Mouse (Mus musculus) stomach, embryonic 15.5 days (tissue): ENCODE results near the gene Ank3. TPM values are rescaled to one million over a fixed set of nuclear protein-coding genes. Genes with fewer than 3 reads are reported as not detected.

Experiments used
- ATAC-seq: fragments of 200-750 bp; cut with Nextera tagmentation; 2 replicates; pipeline ENCODE4 v1.8.0; 2017; ENCODE audit warnings: low read depth, moderate number of reproducible peaks, moderate TSS enrichment; ENCODE audit not compliant: insufficient read depth, low FRiP score
- H3K27ac ChIP-seq: fragments of 300-500 bp; sonication (generic); 2 replicates; pipeline ENCODE4 v1.5.1; 2015; ENCODE audit warnings: mild to moderate bottlenecking, inconsistent platforms
- H3K27me3 ChIP-seq: fragments of 300-500 bp; sonication (generic); replicated peaks from 2 replicates; pipeline ENCODE4 v1.6.1; 2015; ENCODE audit warnings: inconsistent platforms
- H3K36me3 ChIP-seq: fragments of 300-500 bp; sonication (generic); 2 replicates; pipeline ENCODE4 v1.6.1; 2015; ENCODE audit warnings: inconsistent platforms
- H3K4me1 ChIP-seq: fragments of 300-500 bp; sonication (generic); 2 replicates; pipeline ENCODE4 v1.6.1; 2015; ENCODE audit warnings: inconsistent platforms
- H3K4me2 ChIP-seq: fragments of 300-500 bp; sonication (generic); 2 replicates; pipeline ENCODE4 v1.6.1; 2015; ENCODE audit warnings: mild to moderate bottlenecking, inconsistent platforms
- H3K4me3 ChIP-seq: fragments of 300-500 bp; sonication (generic); replicated peaks from 2 replicates; pipeline ENCODE4 v1.5.1; 2015; ENCODE audit warnings: inconsistent platforms
- H3K9ac ChIP-seq: fragments of 300-500 bp; sonication (generic); 2 replicates; pipeline ENCODE4 v1.6.1; 2015; ENCODE audit warnings: inconsistent platforms
- H3K9me3 ChIP-seq: fragments of 300-500 bp; sonication (generic); 2 replicates; pipeline ENCODE4 v1.6.1; 2016; ENCODE audit warnings: inconsistent platforms
- WGBS: fragments of 180-500 bp; shearing (Covaris S2); methylation state at CpG from one replicate; pipeline ENCODE4 v1.1.7; 2015; 5-methylcytosine and 5-hydroxymethylcytosine counted together
- polyA plus RNA-seq: library from polyadenylated mRNA; unstranded; fragments of >200 nt; fragmentation: Nextera tagmentation; extraction: Ambion mirVana; gene quantifications from 2 replicates; pipeline ENCODE4 v1.2.1, GENCODE M21; 2015

The Ank3 gene
- polyA plus RNA-seq, 1 experiment from 2014 or later = 33.0 TPM

GRCm38 (mm10) chr10:69577729-69578061 lies 179.1 kb downstream of the Ank3 start:
- no peak overlapping the region for H3K9ac ChIP-seq
- 72% methylated on average over 7 of the region's 7 CpGs for WGBS
- H3K9me3 ChIP-seq = no peaks in the 10 kb centered on the region
- H3K27ac ChIP-seq = no peak overlapping the region
- H3K27me3 ChIP-seq = no peaks in the 10 kb centered on the region
- H3K4me3 ChIP-seq = no peak overlapping the region
- H3K4me2 ChIP-seq = no peak overlapping the region
- no peak for ATAC-seq
- 0 out of 2 replicates have a peak, but pooled peaks cover under 1% of the 10 kb centered on the region for H3K4me1 ChIP-seq
- no peaks in the 10 kb centered on the region for H3K36me3 ChIP-seq

- Histone ChIP-seq H3K27ac (no peak overlapping the region), H3K9ac (no peak overlapping the region), H3K36me3 (no peaks in the 10 kb centered on the region), H3K27me3 (no peaks in the 10 kb centered on the region), H3K9me3 (no peaks in the 10 kb centered on the region), H3K4me1 (peaks cover 8% of the 10 kb centered on the region), H3K4me2 (no peak overlapping the region), H3K4me3 (no peak overlapping the region)
- 65% methylated on average over 12 of the region's 12 CpGs for WGBS
- no peak for ATAC-seq
Measured at GRCm38 (mm10) chr10:69579585-69579984, 181.0 kb downstream of the Ank3 start.

GRCm38 (mm10) chr10:69581525-69581924 lies 183.0 kb downstream of the Ank3 start:
- H3K27me3 ChIP-seq = no peaks in the 10 kb centered on the region
- H3K36me3 ChIP-seq = no peaks in the 10 kb centered on the region
- H3K4me1 ChIP-seq = peaks cover 8% of the 10 kb centered on the region
- H3K27ac ChIP-seq = no peak overlapping the region
- no peak overlapping the region for H3K4me3 ChIP-seq
- H3K9ac ChIP-seq = no peak overlapping the region
- H3K4me2 ChIP-seq = no peak overlapping the region
- no peaks in the 10 kb centered on the region for H3K9me3 ChIP-seq
- 89% methylated on average over 2 of the region's 2 CpGs for WGBS
- no peak for ATAC-seq

GRCm38 (mm10) chr10:69583874-69584481 lies 185.4 kb downstream of the Ank3 start:
- Histone ChIP-seq H3K9ac (no peak overlapping the region), H3K4me2 (no peak overlapping the region), H3K27ac (peak overlapping the region; percentile 23), H3K4me1 (peaks cover 8% of the 10 kb centered on the region), H3K9me3 (no peaks in the 10 kb centered on the region), H3K36me3 (no peaks in the 10 kb centered on the region), H3K4me3 (no peak overlapping the region), H3K27me3 (no peaks in the 10 kb centered on the region)
- WGBS = 22% methylated on average over 11 of the region's 11 CpGs
- ATAC-seq = peak; percentile 65; the same call in 1 of the 2 replicates

- Histone ChIP-seq H3K27me3 (no peaks in the 10 kb centered on the region), H3K36me3 (no peaks in the 10 kb centered on the region), H3K27ac (no peak overlapping the region), H3K4me3 (no peak overlapping the region), H3K4me1 (peaks cover 8% of the 10 kb centered on the region), H3K4me2 (no peak overlapping the region), H3K9me3 (no peaks in the 10 kb centered on the region), H3K9ac (no peak overlapping the region)
- WGBS = 64% methylated on average over 5 of the region's 5 CpGs
- ATAC-seq = no peak
Measured at GRCm38 (mm10) chr10:69584566-69584965, 186.0 kb downstream of the Ank3 start.

GRCm38 (mm10) chr10:69585271-69585670 lies 186.7 kb downstream of the Ank3 start:
- H3K4me2 ChIP-seq = no peak overlapping the region
- H3K27me3 ChIP-seq = no peaks in the 10 kb centered on the region
- H3K4me1 ChIP-seq = peaks cover 8% of the 10 kb centered on the region
- H3K9ac ChIP-seq = no peak overlapping the region
- H3K4me3 ChIP-seq = no peak overlapping the region
- ATAC-seq = no peak
- H3K27ac ChIP-seq = no peak overlapping the region
- WGBS = 81% methylated on average over 3 of the region's 3 CpGs
- no peaks in the 10 kb centered on the region for H3K36me3 ChIP-seq
- no peaks in the 10 kb centered on the region for H3K9me3 ChIP-seq

GRCm38 (mm10) chr10:69594186-69595131 lies 195.9 kb downstream of the Ank3 start:
- Histone ChIP-seq H3K9me3 (no peaks in the 10 kb centered on the region), H3K4me2 (no peak overlapping the region), H3K36me3 (no peaks in the 10 kb centered on the region), H3K27ac (no peak overlapping the region), H3K4me3 (no peak overlapping the region), H3K9ac (no peak overlapping the region), H3K4me1 (peaks cover 3% of the 10 kb centered on the region; the same call in 1 of the 2 replicates), H3K27me3 (no peaks in the 10 kb centered on the region)
- ATAC-seq = no peak; the same call in 1 of the 2 replicates
- WGBS = 44% methylated on average over 15 of the region's 15 CpGs

GRCm38 (mm10) chr10:69595487-69595886 lies 196.9 kb downstream of the Ank3 start:
- 88% methylated on average over 5 of the region's 5 CpGs for WGBS
- ATAC-seq = no peak
- no peak overlapping the region for H3K4me2 ChIP-seq
- H3K9ac ChIP-seq = no peak overlapping the region
- H3K9me3 ChIP-seq = no peaks in the 10 kb centered on the region
- H3K4me1 ChIP-seq = peaks cover 3% of the 10 kb centered on the region; the same call in 1 of the 2 replicates
- H3K36me3 ChIP-seq = no peaks in the 10 kb centered on the region
- H3K27me3 ChIP-seq = no peaks in the 10 kb centered on the region
- no peak overlapping the region for H3K4me3 ChIP-seq
- H3K27ac ChIP-seq = no peak overlapping the region

- Histone ChIP-seq H3K4me2 (no peak overlapping the region), H3K4me1 (no peaks in the 10 kb centered on the region), H3K27me3 (no peaks in the 10 kb centered on the region), H3K27ac (no peak overlapping the region), H3K9ac (no peak overlapping the region), H3K9me3 (no peaks in the 10 kb centered on the region), H3K4me3 (no peak overlapping the region), H3K36me3 (no peaks in the 10 kb centered on the region)
- ATAC-seq = no peak
- WGBS = 79% methylated on average over 3 of the region's 3 CpGs
Measured at GRCm38 (mm10) chr10:69601471-69601870, 202.9 kb downstream of the Ank3 start.

GRCm38 (mm10) chr10:69602711-69603110 lies 204.1 kb downstream of the Ank3 start:
- 84% methylated on average over 1 of the region's 1 CpGs for WGBS
- no peaks in the 10 kb centered on the region for H3K4me1 ChIP-seq
- no peak overlapping the region for H3K9ac ChIP-seq
- no peak overlapping the region for H3K27ac ChIP-seq
- no peak for ATAC-seq
- no peak overlapping the region for H3K4me2 ChIP-seq
- no peak overlapping the region for H3K4me3 ChIP-seq
- H3K36me3 ChIP-seq = no peaks in the 10 kb centered on the region
- no peaks in the 10 kb centered on the region for H3K27me3 ChIP-seq
- H3K9me3 ChIP-seq = no peaks in the 10 kb centered on the region

- H3K27ac ChIP-seq = no peak overlapping the region
- WGBS = 76% methylated on average over 6 of the region's 6 CpGs
- no peak overlapping the region for H3K4me3 ChIP-seq
- no peaks in the 10 kb centered on the region for H3K36me3 ChIP-seq
- H3K27me3 ChIP-seq = no peaks in the 10 kb centered on the region
- no peak overlapping the region for H3K9ac ChIP-seq
- no peaks in the 10 kb centered on the region for H3K4me1 ChIP-seq
- H3K4me2 ChIP-seq = no peak overlapping the region
- ATAC-seq = no peak
- no peaks in the 10 kb centered on the region for H3K9me3 ChIP-seq
Measured at GRCm38 (mm10) chr10:69604609-69605008, 206.0 kb downstream of the Ank3 start.

GRCm38 (mm10) chr10:69605211-69605610 lies 206.6 kb downstream of the Ank3 start:
- Histone ChIP-seq H3K27me3 (no peaks in the 10 kb centered on the region), H3K9ac (no peak overlapping the region), H3K4me1 (no peaks in the 10 kb centered on the region), H3K27ac (no peak overlapping the region), H3K4me3 (no peak overlapping the region), H3K9me3 (no peaks in the 10 kb centered on the region), H3K4me2 (no peak overlapping the region), H3K36me3 (no peaks in the 10 kb centered on the region)
- 40% methylated on average over 12 of the region's 12 CpGs for WGBS
- no peak for ATAC-seq
